Mouse (Mus musculus) Muller cell, postnatal 12 days (primary cell): ENCODE data around the gene Mtrex.

ENCODE experiments used
- DNase-seq: peaks from one replicate; pipeline ENCODE4 v3.0.0-alpha.2; 2015; ENCODE audit errors: inconsistent ontology term

Mtrex gene

DNA sequence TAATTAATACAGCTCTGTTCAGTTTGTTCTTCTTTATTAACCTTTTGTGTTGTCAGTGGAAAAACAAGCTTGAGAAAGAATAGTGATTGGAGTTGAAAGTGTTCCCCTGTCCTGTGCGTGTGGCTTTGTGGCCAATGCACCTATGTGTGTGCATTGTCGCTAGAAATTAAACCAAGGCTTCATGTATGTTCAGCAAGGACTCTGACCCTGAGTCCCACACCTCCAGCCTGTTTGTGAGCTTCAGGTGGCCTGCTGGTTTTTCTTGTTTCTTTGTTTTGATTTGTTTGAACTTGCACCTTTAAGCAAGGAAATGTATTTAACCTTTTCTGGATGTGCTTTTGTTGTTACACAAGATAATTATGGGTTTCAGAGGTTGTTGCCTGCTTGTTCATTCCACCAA, 97.6 kb downstream of the Mtrex start:
- no peak for DNase-seq

DNA sequence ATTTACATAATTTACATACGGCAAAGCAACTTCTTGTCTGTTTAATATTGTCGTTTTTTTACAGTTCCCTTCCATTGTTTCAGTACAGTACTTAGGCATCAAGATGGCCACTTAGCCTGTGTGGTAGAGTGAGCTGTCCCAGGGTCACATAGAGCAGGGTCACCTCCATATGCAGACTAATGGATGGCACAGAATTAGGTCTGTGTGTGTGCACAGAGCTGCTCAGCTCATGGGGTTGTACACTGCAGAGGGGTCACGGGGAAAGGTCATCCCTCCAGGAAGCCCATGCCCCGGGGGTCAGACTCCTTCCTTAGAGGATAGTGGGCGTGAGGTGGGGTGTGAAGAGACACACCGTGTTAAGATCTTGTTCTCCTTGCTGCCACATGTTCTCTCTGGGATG, 101.7 kb downstream of the Mtrex start:
- no peak for DNase-seq

DNA sequence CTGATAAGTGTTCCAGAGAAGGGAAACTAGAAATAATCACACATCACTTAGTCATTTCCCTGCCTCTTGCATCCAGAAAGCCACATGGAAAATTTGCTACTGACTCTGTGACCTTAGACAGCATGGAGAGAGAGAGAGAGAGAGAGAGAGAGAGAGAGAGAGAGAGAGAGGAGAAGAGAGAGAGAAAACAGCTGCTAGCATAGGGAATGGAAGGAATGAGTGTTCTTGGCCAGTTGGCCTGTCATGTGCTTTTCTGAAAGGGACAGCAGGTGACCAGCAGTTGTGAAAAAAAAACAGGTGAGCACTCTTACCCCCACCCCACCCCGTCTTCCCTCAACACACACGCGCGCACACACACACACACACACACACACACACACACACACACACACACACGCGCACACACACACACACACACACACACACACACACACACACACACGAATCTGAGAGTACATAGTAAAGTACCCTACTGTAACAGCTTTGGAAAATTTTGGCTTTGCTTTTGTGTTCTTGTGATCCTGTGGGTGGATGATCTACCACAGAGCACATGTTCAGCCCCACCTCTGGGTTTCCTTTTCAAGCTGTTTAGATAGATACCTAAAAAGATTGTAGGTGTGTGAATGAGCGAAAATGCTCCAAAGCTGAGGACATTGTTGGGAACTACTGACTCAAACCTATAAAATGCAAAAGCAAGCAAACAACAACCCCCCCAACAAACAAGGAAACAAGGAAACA, 103.1 kb downstream of the Mtrex start:
- DNase-seq: no peak

DNA sequence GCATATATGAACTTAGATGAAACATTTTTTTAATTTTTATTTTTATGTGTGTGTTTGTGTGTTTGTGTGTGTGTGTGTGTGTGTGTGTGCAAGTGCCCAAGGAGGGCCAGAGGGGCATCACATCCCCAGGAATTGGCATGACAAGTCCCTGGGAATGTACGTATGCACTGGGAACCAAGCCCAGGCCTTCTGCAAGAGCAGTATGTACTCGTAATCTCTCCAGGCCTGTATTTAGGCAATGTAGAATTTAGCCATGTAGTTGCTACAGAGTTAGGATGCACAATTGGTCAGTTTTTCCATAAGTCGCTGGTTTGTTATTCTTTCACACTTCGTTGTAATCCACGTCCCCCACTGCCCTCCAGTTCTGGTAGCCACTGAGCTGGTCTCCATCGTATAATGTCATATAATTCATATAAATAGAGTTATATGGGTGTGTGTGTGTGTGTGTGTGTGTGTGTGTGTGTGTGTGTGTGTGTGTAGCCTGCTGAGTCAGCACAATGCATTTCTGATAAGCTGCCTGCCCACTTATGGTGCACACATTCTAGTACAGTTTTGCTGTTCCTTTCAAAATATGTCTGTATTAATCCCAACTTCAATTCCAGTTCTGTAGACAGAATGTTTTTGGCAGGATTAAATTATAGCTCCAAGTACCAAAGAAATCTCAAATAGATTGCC, 103.8 kb downstream of the Mtrex start:
- DNase-seq: no peak

DNA sequence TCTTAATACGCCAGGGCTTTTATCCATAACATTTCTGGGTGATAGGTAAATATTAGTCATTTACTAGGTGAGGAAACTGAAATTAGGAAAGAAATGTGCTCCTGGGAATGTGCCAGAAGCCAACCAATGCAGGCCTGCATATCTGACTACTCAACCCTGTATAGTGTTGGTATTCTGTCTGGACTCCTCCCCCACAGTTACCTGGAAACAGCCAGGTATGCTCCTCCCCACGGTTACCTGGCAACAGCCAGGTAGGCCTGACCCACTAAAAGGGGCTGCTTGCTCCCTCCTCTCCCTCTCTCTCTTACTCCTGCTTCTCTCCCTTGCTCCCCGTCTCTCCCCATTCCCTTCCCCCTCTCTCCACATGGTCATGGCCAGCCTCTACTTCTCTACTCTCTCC, 104.8 kb downstream of the Mtrex start:
- no peak for DNase-seq

DNA sequence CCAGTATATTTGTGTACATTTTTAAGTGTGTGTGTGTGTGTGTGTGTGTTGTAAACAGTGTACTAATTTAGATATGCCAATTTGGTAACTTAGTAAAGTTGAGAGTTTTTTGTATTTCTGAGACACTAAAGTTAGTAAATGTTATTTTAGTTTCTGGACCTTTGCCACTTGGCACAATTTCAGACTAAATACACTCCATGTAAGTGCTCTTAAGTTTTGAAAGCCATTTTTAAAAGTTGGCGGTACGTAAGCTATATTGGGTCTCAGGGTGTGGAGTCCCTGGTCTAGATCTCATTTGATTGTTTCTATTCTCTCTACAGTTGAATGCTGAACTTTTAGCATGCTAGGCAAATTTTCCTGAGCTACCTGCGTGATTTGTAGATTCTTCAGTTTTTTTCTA, 109.1 kb downstream of the Mtrex start:
- DNase-seq: no peak
